Mouse (Mus musculus): Measurements from ENCODE around the gene Ap3b1. TPM values are rescaled to one million over a fixed set of nuclear protein-coding genes. Genes with fewer than 3 reads are reported as not detected.
"Not testable (repeated sequence)": the region's sequence is repeated elsewhere in the genome, so short reads cannot be mapped to it uniquely, and the experiment has no call there.

Gene Ap3b1
- polyA plus RNA-seq, 1 experiment from 2014 or later, result 16.4 TPM

DNA sequence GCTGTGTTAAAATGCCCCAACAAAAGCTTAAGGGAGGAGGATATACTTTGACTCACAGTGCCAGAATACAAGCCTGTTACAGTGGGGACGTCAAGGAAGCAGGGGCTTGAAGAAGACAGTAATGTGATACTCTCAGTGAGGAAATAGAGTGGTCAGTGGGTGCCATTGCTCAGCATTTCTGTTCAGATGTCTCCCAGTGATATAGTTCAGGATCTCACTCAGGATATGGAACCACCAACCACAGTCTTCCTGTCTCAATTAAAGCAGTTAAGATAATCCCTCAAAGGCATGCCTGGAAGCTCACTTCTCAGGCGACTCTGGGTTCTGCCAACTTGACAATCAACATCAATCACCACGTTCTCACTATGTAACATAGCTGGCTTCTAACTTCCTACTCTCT lies 4.2 kb upstream of the Ap3b1 start:
- Histone ChIP-seq H3K9ac (no peak overlapping the region), H3K4me3 (replicated peaks) (no peak overlapping the region), H3K36me3 (replicated peaks) (no peaks in the 10 kb centered on the region), H3K27ac (replicated peaks) (no peak overlapping the region), H3K4me2 (no peak overlapping the region), H3K9me3 (replicated peaks) (no peaks in the 10 kb centered on the region), H3K4me1 (replicated peaks) (peaks cover 9% of the 10 kb centered on the region), H3K27me3 (no peaks in the 10 kb centered on the region)
- 26% methylated on average over 3 of the region's 3 CpGs for WGBS (ENCODE audit: insufficient replicate concordance)
- no peak for ATAC-seq (ENCODE audit: insufficient read depth)

- H3K4me2 ChIP-seq, result peak overlapping the region; percentile 96
- H3K4me3 ChIP-seq (replicated peaks), result peak overlapping the region; percentile 90
- peaks cover 18% of the 10 kb centered on the region for H3K4me1 ChIP-seq (replicated peaks)
- H3K27ac ChIP-seq (replicated peaks), result peak overlapping the region; percentile 82
- no peak for ATAC-seq (ENCODE audit: insufficient read depth)
- WGBS (ENCODE audit: insufficient replicate concordance), result 1% methylated on average over 9 of the region's 9 CpGs
- H3K9ac ChIP-seq, result peak overlapping the region; percentile 80
- peaks cover 6% of the 10 kb centered on the region; the same call in 1 of the 2 replicates for H3K36me3 ChIP-seq (replicated peaks)
- no peaks in the 10 kb centered on the region for H3K9me3 ChIP-seq (replicated peaks)
- H3K27me3 ChIP-seq, result no peaks in the 10 kb centered on the region
Measured at GRCm38 (mm10) chr13:94358101-94358400, 709 bp upstream of the Ap3b1 start.

- Histone ChIP-seq H3K4me2 (peak overlapping the region; percentile 96), H3K27ac (replicated peaks) (peak overlapping the region; percentile 82), H3K9me3 (replicated peaks) (no peaks in the 10 kb centered on the region), H3K4me3 (replicated peaks) (peak overlapping the region; percentile 90), H3K4me1 (replicated peaks) (peaks cover 21% of the 10 kb centered on the region), H3K9ac (peak overlapping the region; percentile 80), H3K27me3 (no peaks in the 10 kb centered on the region), H3K36me3 (replicated peaks) (peaks cover 12% of the 10 kb centered on the region; the same call in 1 of the 2 replicates)
- 13% methylated on average over 25 of the region's 25 CpGs for WGBS (ENCODE audit: insufficient replicate concordance)
- ATAC-seq (ENCODE audit: insufficient read depth), result peak; percentile 34; the same call in 1 of the 2 replicates
Measured at GRCm38 (mm10) chr13:94359282-94359920, 641 bp downstream of the Ap3b1 start.

DNA sequence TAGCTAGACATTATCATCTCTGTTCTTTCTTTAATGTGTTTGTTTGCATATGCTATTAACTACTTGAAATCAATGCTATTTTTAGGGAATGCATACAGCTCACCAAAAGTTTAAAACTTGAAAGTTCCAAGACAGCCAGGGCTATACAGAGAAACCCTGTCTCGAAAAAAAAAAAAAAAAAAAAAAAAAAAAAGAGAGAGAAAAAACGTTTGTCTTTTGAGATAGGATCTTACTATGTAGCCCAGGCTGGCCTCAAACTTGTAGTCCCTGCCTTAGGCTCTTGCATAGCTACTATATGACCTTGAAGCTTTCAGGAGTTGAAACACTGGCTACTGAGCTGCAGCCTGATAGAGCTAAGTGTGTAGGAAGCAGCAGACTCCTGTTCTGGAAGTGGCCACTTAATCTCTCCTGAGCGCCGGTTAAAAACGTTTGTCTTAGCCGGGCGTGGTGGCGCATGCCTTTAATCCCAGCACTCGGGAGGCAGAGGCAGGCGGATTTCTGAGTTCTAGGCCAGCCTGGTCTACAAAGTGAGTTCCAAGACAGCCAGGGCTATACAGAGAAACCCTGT lies 2.3 kb downstream of the Ap3b1 start:
- H3K4me2 ChIP-seq; H3K4me3 ChIP-seq (replicated peaks); H3K27ac ChIP-seq (replicated peaks); ATAC-seq (ENCODE audit: insufficient read depth); H3K27me3 ChIP-seq; H3K9ac ChIP-seq; H3K9me3 ChIP-seq (replicated peaks): not testable (repeated sequence)
- WGBS (ENCODE audit: insufficient replicate concordance), result 76% methylated on average over 10 of the region's 10 CpGs
- Histone ChIP-seq H3K4me1 (replicated peaks) (peaks cover 36% of the 10 kb centered on the region), H3K36me3 (replicated peaks) (peaks cover 13% of the 10 kb centered on the region; the same call in 1 of the 2 replicates)

GRCm38 (mm10) chr13:94364336-94364735 lies 5.6 kb downstream of the Ap3b1 start:
- Histone ChIP-seq H3K4me2 (no peak overlapping the region), H3K36me3 (replicated peaks) (peaks cover 13% of the 10 kb centered on the region; the same call in 1 of the 2 replicates), H3K4me3 (replicated peaks) (no peak overlapping the region), H3K9ac (no peak overlapping the region), H3K4me1 (replicated peaks) (peaks cover 29% of the 10 kb centered on the region), H3K27ac (replicated peaks) (no peak overlapping the region), H3K9me3 (replicated peaks) (no peaks in the 10 kb centered on the region), H3K27me3 (no peaks in the 10 kb centered on the region)
- ATAC-seq (ENCODE audit: insufficient read depth), result no peak
- 65% methylated on average over 2 of the region's 2 CpGs for WGBS (ENCODE audit: insufficient replicate concordance)

GRCm38 (mm10) chr13:94365108-94365907 lies 6.5 kb downstream of the Ap3b1 start:
- peaks cover 13% of the 10 kb centered on the region; the same call in 1 of the 2 replicates for H3K36me3 ChIP-seq (replicated peaks)
- H3K9me3 ChIP-seq (replicated peaks), result no peaks in the 10 kb centered on the region
- ATAC-seq (ENCODE audit: insufficient read depth), result no peak
- H3K4me3 ChIP-seq (replicated peaks), result no peak overlapping the region
- no peak overlapping the region for H3K27ac ChIP-seq (replicated peaks)
- no peak overlapping the region for H3K9ac ChIP-seq
- peaks cover 23% of the 10 kb centered on the region for H3K4me1 ChIP-seq (replicated peaks)
- 50% methylated on average over 13 of the region's 13 CpGs for WGBS (ENCODE audit: insufficient replicate concordance)
- no peaks in the 10 kb centered on the region for H3K27me3 ChIP-seq
- no peak overlapping the region for H3K4me2 ChIP-seq

GRCm38 (mm10) chr13:94367869-94368268 lies 9.1 kb downstream of the Ap3b1 start:
- Histone ChIP-seq H3K27me3 (no peaks in the 10 kb centered on the region), H3K9me3 (replicated peaks) (no peaks in the 10 kb centered on the region), H3K27ac (replicated peaks) (no peak overlapping the region), H3K9ac (no peak overlapping the region), H3K36me3 (replicated peaks) (peaks cover 19% of the 10 kb centered on the region; the same call in 1 of the 2 replicates), H3K4me2 (no peak overlapping the region), H3K4me3 (replicated peaks) (no peak overlapping the region), H3K4me1 (replicated peaks) (peaks cover 18% of the 10 kb centered on the region)
- no peak for ATAC-seq (ENCODE audit: insufficient read depth)
- WGBS (ENCODE audit: insufficient replicate concordance), result 77% methylated on average over 2 of the region's 2 CpGs

- Histone ChIP-seq H3K27me3 (no peaks in the 10 kb centered on the region), H3K36me3 (replicated peaks) (peaks cover 10% of the 10 kb centered on the region; the same call in 1 of the 2 replicates)
- no peak for ATAC-seq (ENCODE audit: insufficient read depth)
Measured at GRCm38 (mm10) chr13:94370521-94370920, 11.8 kb downstream of the Ap3b1 start.

DNA sequence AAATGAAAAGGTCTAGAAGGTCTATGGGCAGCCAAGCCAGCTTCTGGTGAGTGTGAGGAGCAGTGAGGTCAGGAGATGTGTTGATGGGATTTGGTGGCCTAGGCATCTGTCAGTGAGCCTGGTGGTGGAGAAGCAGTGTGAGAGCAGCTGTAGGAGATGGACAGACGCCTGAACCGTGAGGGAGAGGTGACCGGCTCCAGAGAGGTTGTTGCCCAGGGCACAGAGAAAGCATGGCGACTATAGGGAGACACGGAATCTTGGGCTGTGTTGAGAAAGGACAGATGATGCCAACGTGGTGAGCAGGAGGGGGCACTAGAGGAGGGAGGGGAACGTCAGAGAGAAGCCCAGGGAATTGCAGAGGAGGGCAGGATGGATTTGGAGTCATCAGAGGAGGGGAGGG lies 13.3 kb downstream of the Ap3b1 start:
- Histone ChIP-seq H3K4me2 (no peak overlapping the region), H3K4me1 (replicated peaks) (no peaks in the 10 kb centered on the region), H3K27ac (replicated peaks) (no peak overlapping the region), H3K9me3 (replicated peaks) (no peaks in the 10 kb centered on the region), H3K4me3 (replicated peaks) (no peak overlapping the region), H3K9ac (no peak overlapping the region), H3K27me3 (no peaks in the 10 kb centered on the region), H3K36me3 (replicated peaks) (peaks cover 10% of the 10 kb centered on the region; the same call in 1 of the 2 replicates)
- 67% methylated on average over 7 of the region's 7 CpGs for WGBS (ENCODE audit: insufficient replicate concordance)
- no peak for ATAC-seq (ENCODE audit: insufficient read depth)

More at GRCm38 (mm10) chr13:94370521-94370920, 11.8 kb downstream of the Ap3b1 start:
- Histone ChIP-seq H3K4me3 (replicated peaks) (no peak overlapping the region), H3K27ac (replicated peaks) (no peak overlapping the region), H3K4me1 (replicated peaks) (peaks cover 5% of the 10 kb centered on the region), H3K4me2 (no peak overlapping the region), H3K9me3 (replicated peaks) (no peaks in the 10 kb centered on the region), H3K9ac (no peak overlapping the region)
- WGBS (ENCODE audit: insufficient replicate concordance), result 81% methylated on average over 10 of the region's 10 CpGs

DNA sequence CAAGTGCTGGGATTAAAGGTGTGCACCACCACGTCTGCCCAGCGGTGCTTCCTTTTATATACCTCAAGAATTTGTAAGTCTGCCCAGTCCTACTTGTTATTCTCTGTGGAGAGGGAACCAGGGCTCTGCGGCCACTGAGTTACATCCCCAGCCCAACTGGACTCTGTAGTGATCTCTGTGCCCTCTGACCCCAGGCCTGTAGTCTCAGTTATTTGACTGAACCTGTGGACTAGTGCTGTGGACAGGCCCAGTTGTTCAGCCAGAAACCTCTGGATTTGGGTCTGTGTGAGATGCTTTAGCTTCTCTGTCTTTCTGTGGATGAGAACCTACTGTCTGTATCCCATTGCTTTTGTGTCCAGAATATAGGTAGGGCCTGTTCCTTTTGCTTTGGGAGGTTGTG lies 15.4 kb downstream of the Ap3b1 start:
- WGBS (ENCODE audit: insufficient replicate concordance), result 90% methylated on average over 3 of the region's 3 CpGs
- H3K9ac ChIP-seq, result no peak overlapping the region
- H3K27ac ChIP-seq (replicated peaks), result no peak overlapping the region
- no peak overlapping the region for H3K4me3 ChIP-seq (replicated peaks)
- no peak overlapping the region for H3K4me2 ChIP-seq
- no peak; the same call in 1 of the 2 replicates for ATAC-seq (ENCODE audit: insufficient read depth)
- no peaks in the 10 kb centered on the region for H3K9me3 ChIP-seq (replicated peaks)
- no peaks in the 10 kb centered on the region for H3K27me3 ChIP-seq
- peaks cover 10% of the 10 kb centered on the region; the same call in 1 of the 2 replicates for H3K36me3 ChIP-seq (replicated peaks)
- no peaks in the 10 kb centered on the region for H3K4me1 ChIP-seq (replicated peaks)
